Mouse (Mus musculus): ENCODE data around the gene Pabpn1.

Gene Pabpn1

GRCm38 (mm10) chr14:54892200-54892599 lies at the start of gene Pabpn1:
Pabpn1 (plus strand) TSS chr14:54892500.
- ATAC-seq (ENCODE audit: low TSS enrichment) = no peak

GRCm38 (mm10) chr14:54843461-54843860 lies 48.8 kb upstream of the Pabpn1 start:
- ATAC-seq (ENCODE audit: low TSS enrichment) = peak; percentile 72

GRCm38 (mm10) chr14:54855726-54856125 lies 36.6 kb upstream of the Pabpn1 start:
- no peak for ATAC-seq (ENCODE audit: low TSS enrichment)

- ATAC-seq (ENCODE audit: low TSS enrichment) = no peak
These were observed 35.6 kb upstream of the Pabpn1 start for GRCm38 (mm10) chr14:54856703-54857102.

GRCm38 (mm10) chr14:54857891-54858290 lies 34.4 kb upstream of the Pabpn1 start:
- ATAC-seq (ENCODE audit: low TSS enrichment) = 0 out of 2 replicates have a peak, but pooled peaks have one; percentile 13

- no peak for ATAC-seq (ENCODE audit: low TSS enrichment)
These were observed 31.8 kb upstream of the Pabpn1 start for GRCm38 (mm10) chr14:54860511-54860910.

- ATAC-seq (ENCODE audit: low TSS enrichment) = peak; percentile 97
These were observed 28.6 kb upstream of the Pabpn1 start for GRCm38 (mm10) chr14:54863501-54864312.

- ATAC-seq (ENCODE audit: low TSS enrichment) = peak; percentile 42; the same call in 1 of the 2 replicates
These were observed 27.8 kb upstream of the Pabpn1 start for GRCm38 (mm10) chr14:54864313-54865036.

- ATAC-seq (ENCODE audit: low TSS enrichment) = no peak
These were observed 26.7 kb upstream of the Pabpn1 start for GRCm38 (mm10) chr14:54865626-54866025.

GRCm38 (mm10) chr14:54866268-54866667 lies 26.0 kb upstream of the Pabpn1 start:
- ATAC-seq (ENCODE audit: low TSS enrichment) = no peak

- no peak for ATAC-seq (ENCODE audit: low TSS enrichment)
These were observed 25.4 kb upstream of the Pabpn1 start for GRCm38 (mm10) chr14:54866936-54867335.

- no peak for ATAC-seq (ENCODE audit: low TSS enrichment)
These were observed 24.3 kb upstream of the Pabpn1 start for GRCm38 (mm10) chr14:54868026-54868425.

GRCm38 (mm10) chr14:54870861-54871260 lies 21.4 kb upstream of the Pabpn1 start, which contains the start of gene Homez:
Homez (minus strand) TSS chr14:54870961.
- no peak for ATAC-seq (ENCODE audit: low TSS enrichment)

GRCm38 (mm10) chr14:54874165-54874564 lies 18.1 kb upstream of the Pabpn1 start:
- ATAC-seq (ENCODE audit: low TSS enrichment) = no peak

- ATAC-seq (ENCODE audit: low TSS enrichment) = peak; percentile 64
These were observed 16.3 kb upstream of the Pabpn1 start for GRCm38 (mm10) chr14:54875844-54876538.

GRCm38 (mm10) chr14:54876539-54877047 lies 15.7 kb upstream of the Pabpn1 start:
- peak; percentile 84 for ATAC-seq (ENCODE audit: low TSS enrichment)

- ATAC-seq (ENCODE audit: low TSS enrichment) = peak; percentile 76
These were observed 15.1 kb upstream of the Pabpn1 start, which contains the start of gene Ppp1r3e for GRCm38 (mm10) chr14:54877048-54877715. Ppp1r3e (minus strand) TSS chr14:54877550.

- peak; percentile 81 for ATAC-seq (ENCODE audit: low TSS enrichment)
These were observed 8.9 kb upstream of the Pabpn1 start, which contains the start of the genes Bcl2l2 and Gm20521 for GRCm38 (mm10) chr14:54883154-54884021. Bcl2l2 (plus strand) TSS chr14:54883377. Gm20521 (plus strand) TSS chr14:54883441.

GRCm38 (mm10) chr14:54884022-54884712 lies 8.1 kb upstream of the Pabpn1 start:
- ATAC-seq (ENCODE audit: low TSS enrichment) = no peak

GRCm38 (mm10) chr14:54885309-54885708 lies 7.0 kb upstream of the Pabpn1 start:
- no peak for ATAC-seq (ENCODE audit: low TSS enrichment)
